Mouse (Mus musculus) spleen, postnatal 4 days (tissue): Measurements from ENCODE around the gene Rack1.
A peak's percentile ranks its signal among the peaks of the same experiment; 100 is the strongest.
"Not testable (repeated sequence)": the region's sequence is repeated elsewhere in the genome, so short reads cannot be mapped to it uniquely, and the experiment has no call there.

Experiments used
- DNase-seq, 2 experiments: peaks; one replicate each; pipeline ENCODE4 v3.0.0; 2022; ENCODE audit warnings: low spot score in 2 of 2

The Rack1 gene

GRCm38 (mm10) chr11:48818346-48818745, 18.2 kb downstream of the Rack1 start:
- DNase-seq = peak; percentile 86 to 93

DNA sequence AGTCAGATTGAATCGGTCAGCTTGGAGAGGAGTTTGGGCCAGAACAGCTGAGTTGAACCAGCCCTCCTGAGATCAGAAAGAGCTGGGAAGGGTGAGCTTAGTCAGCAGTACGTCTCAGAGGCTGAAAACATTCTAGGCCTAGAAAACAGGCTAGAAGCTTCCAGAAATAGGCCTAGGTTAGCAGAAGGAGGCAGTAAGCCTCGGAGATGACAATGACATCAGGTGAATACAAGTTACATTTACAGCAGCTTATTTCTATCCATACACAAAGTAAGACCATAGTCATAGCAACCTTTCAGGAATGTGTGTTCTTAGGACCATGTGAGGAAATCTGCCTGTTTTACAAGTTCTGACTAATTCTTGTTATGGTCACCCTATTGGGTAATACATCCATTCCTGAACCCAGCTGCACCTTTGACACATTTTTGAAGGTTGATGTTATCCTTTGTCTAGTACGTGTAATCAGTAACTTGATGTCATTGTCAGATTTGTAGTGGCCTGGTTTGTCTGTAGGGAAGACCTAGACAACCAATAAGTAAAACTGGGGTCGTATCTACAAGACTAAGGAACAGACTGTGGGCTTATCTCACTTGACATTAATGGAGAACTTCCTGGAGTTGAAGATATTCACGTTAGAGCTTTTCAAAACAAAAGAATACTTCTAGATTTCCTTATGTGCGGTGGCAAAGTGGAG, 19.6 kb downstream of the Rack1 start:
- DNase-seq = no peak

GRCm38 (mm10) chr11:48820308-48820674, 20.2 kb downstream of the Rack1 start:
- no peak for DNase-seq

DNA sequence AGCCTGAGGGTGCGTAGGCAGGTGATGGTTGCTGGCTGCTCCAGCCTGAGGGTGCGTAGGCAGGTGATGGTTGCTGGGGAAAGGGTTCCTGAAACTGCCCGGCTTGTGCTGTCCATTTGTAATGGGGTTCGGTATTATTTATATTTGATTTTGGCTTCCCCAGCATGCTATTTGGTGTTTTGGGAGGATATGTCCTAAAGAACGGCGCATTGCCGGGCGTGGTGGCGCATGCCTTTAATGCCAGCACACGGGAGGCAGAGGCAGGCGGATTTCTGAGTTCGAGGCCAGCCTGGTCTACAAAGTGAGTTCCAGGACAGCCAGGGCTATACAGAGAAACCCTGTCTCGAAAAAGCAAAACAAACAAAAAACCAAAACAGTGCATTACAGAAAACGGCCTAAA, 21.2 kb downstream of the Rack1 start:
- not testable (repeated sequence) for DNase-seq

- DNase-seq = no peak
Observed at GRCm38 (mm10) chr11:48822768-48823512, 22.8 kb downstream of the Rack1 start.

DNA sequence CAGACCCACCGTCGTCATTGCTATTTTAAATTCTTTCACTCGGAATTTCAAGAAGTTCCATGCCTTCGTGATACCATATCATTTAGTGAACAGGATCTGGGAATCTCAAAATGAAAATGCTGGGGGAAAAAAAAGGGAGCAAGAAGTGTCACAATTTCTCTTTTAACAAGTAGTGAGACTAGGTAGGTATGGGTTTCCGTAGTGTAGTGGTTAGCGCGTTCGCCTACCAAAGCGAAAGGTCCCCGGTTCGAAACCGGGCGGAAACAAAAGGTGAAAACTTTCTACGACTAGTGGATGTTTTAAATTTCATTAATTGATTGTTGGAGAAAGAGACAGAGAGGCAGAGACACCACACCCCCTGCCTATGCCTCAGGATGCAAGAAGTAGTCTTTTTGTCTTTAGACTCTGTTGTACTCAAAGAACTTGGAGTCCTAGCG, 23.4 kb downstream of the Rack1 start:
- peak; percentile 74 to 87 for DNase-seq

- DNase-seq = no peak
Observed at GRCm38 (mm10) chr11:48824311-48824830, 24.2 kb downstream of the Rack1 start.

- DNase-seq = not testable (repeated sequence)
Observed at GRCm38 (mm10) chr11:48825979-48826751, 26.0 kb downstream of the Rack1 start, which contains the start of the genes Trim7 and Gm12184. Trim7 (plus strand) TSS chr11:48826140. Gm12184 (minus strand) TSS chr11:48826655.

GRCm38 (mm10) chr11:48826752-48827096, 26.6 kb downstream of the Rack1 start:
- no peak for DNase-seq

DNA sequence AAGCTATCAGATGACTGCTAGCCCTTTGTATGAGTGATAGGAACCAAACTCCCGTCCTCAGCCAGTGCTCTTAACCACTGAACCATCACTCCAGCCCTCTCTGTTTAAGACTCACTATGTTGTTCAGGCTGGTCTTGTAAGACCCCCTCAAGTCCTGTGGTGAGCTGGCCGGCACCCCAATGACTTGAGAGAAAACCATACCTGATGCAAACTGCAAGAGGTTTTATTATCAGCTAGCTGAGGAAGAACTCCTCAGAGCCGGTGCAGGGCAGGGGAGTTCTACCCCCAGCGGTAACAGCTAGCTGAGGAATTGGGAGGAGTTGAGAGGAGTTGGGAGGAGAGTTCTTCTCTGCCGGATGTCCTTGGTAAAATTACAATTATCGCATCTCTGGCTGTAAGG, 27.8 kb downstream of the Rack1 start:
- DNase-seq = no peak

GRCm38 (mm10) chr11:48830279-48830678, 30.1 kb downstream of the Rack1 start:
- no peak for DNase-seq

GRCm38 (mm10) chr11:48831273-48831672, 31.1 kb downstream of the Rack1 start:
- no peak for DNase-seq

DNA sequence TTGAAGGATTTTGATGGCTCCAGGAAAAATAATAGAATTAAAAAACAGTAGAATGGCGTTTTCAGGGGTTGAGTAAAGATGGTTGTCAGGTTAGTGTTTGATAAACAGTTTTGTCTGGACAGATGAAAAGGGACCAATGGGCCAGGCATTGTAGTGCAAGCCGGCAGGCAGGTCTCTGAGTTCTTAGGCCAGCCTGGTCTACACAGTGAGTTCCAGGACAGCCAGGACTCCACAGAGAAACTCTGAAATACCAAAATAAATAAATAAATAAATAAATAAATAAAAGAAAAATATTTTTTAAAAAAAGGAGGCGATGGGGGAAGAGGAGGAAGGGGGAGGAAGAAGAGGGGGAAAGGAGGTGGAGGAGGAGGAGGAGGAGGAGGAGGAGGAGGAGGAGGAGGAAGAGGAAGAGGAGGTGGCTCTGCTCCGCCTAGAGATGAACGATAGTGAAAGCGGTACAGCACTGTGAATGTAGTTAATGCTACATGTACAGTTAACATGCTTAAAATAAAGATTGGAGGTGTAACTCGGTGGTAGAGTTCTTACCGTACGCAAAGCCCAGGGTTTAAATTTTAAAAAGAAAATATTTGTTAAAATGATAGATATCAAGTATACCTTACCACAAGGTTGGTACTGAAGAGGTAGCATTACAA, 33.1 kb downstream of the Rack1 start:
- no peak for DNase-seq

DNA sequence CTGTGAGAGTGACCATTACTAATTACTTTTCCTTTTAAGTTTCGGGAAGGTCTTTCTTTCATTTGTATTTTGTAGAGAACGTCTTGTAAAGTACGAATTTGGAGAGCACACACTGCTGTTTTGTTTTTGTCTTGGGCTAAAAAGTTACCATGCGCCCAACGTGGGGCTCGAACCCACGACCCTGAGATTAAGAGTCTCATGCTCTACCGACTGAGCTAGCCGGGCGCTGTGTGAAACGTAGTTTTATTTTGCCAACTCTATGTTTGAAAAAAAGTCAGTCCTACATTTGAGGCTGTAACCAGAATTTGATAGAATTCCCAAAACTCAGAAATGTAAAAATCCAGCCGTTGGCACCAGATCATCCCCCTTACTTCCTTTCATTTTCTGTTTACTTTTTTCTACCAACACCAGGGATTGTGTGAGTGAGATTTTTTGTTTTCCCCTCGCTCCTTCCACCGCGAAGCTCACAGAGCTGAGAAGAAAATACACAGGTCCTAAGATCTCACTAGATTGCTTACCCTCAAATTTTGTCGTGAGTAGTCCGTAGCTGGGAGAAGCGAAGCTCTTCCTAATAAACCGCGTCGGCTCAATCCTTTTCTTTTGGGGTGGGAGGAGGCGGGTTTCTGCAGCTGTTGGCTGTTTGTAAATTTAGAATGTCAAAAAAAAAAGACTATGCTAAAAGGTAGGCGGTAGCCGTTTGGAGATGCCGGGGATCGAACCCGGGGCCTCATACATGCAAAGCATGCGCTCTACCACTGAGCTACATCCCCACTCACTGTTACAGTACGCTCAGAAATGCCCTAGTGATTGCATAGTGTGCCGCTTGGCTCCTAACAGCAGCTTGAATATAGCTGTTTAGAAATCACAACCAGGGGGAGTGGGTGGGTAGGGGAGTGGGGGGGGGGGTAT, 33.9 kb downstream of the Rack1 start:
- peak; percentile 90 to 96 for DNase-seq

GRCm38 (mm10) chr11:48835923-48836322, 35.8 kb downstream of the Rack1 start:
- DNase-seq = no peak

GRCm38 (mm10) chr11:48836990-48837309, 36.8 kb downstream of the Rack1 start:
- DNase-seq = no peak

GRCm38 (mm10) chr11:48837310-48838180, 37.4 kb downstream of the Rack1 start:
- peak; percentile 50 to 83 for DNase-seq

DNA sequence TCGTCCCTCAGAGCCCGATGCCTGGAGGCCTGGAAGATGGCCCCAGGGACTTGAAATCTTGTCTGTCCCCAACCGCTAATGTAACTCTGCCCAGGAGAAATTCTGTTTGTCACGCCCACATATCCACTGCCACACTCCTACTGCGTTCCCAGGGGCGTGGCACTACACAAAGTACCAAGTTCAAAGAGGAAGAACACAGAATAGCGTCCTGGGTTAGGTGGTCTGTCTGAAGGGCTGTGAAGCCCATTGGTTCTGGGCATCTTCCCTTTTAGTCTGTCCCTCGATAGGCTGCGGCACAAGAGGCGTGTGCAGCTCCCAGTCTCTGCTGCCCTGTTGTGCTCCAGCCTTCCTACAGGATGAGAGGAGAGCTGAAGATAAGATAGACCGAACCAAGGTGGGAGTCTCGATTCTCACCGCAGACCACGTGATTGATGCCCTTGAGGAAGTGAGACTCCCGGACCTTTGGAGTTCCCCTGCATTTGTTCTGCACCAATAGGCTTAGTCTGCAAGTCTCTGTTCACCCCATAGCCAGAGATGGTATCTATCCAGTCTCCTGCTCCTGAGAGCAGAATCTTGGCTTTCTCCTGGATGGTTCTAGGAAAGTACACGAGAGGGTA, 38.2 kb downstream of the Rack1 start:
- DNase-seq = peak in 1 of 2 experiments; percentile 42
